Mouse (Mus musculus) liver, adult 2 months (tissue): ENCODE data around the gene Gm42906.

ENCODE experiments used
- CTCF ChIP-seq: fragments of 200-500 bp; IDR thresholded peaks from 2 replicates; pipeline ENCODE4 v1.5.1; 2011; ENCODE audit warnings: low read depth, low read length, control low read depth
- POLR2A ChIP-seq: fragments of 200-500 bp; IDR thresholded peaks from 2 replicates; pipeline ENCODE4 v1.6.1; 2011; ENCODE audit warnings: low read length, control low read depth; ENCODE audit not compliant: insufficient read depth; ENCODE audit errors: extremely low read depth

DNA sequence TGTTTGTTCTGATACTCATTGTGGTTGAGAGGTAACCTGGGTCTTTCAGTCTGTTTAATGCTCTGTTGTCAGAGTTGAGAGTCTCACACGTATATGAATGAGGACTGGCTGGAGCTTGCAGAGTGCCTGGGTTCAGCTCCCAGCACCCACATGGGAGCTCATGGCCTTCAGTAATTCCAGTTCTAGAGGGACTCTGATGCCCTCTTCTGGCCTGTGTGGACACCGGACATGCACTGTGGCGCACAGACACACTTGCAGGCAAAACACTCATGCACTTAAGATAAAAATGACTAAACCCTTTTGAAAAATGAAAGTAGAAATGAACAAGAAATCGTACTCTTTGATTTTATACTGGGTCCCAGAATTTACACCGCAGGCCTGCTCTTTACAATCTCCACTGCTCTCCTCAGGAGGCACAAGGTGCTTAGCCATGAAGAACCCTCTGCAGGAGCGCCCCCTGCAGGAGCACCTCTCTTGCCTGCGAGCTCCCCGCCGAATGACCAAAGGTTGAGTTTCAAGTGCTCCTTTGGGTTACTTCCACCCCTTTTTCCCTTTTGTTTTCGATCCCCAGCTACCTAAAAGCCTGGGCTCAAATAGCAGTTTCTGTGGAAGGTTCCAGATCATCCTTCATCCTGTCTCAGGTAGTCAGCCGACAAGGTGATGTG lies 372.4 kb downstream of the Gm42906 start:
- TF ChIP-seq POLR2A (no peak), CTCF (0 out of 2 replicates have a peak, but pooled peaks have one; percentile 19)
